22 mouse cellular contexts compared by ENCODE assay signal in the genomic region with DNA sequence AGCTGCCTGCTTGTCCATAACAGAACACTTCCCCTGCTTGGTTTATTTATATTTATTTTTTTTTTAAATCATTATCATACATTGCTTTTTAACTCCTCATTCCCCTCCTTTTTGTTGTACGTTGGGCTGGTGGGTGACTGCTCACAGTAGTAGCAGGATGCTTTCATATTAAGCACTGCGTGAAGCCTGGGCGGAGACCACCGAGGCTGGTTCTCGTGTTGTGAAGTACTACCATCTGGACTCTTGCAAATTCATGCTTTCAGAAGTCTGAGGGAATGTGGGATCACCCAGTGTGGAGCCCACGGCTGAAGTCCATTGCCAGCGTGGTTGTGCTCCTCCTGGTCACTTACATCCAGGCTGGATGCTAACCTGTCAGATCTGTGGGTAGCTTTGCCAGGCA. TPM values are rescaled to one million over a fixed set of nuclear protein-coding genes. Genes with fewer than 3 reads are reported as not detected.
DNase-seq lines count a peak whose midpoint lies in the region; ATAC-seq and TF ChIP-seq lines count a peak whose summit lies in the region.
"Had no signal": no experiment of that assay in that cellular context is flagged by ENCODE, and none has a peak within 500 bp of the region (broad histone marks: within the 10 kb centered on the region; RNA-seq: fewer than 3 reads in every experiment).

No protein-coding gene starts in this region.

- no peak overlapping the region for H3K4me2 ChIP-seq in neural tube, embryonic 13.5 days
- no peak overlapping the region for H3K4me2 ChIP-seq in forebrain, postnatal 0 days (ENCODE audit: low read depth)
- H3K4me2 ChIP-seq: heart, embryonic 11.5 days; intestine, embryonic 15.5 days; liver, embryonic 13.5 days had no signal

- no peak overlapping the region for H3K4me3 ChIP-seq in layer of hippocampus, adult 2 months
- no peak overlapping the region for H3K4me3 ChIP-seq in neural tube, embryonic 13.5 days
- H3K4me3 ChIP-seq in forebrain, postnatal 0 days (ENCODE audit: low read depth, low read length): no peak overlapping the region
- H3K4me3 ChIP-seq: erythroblast, embryonic 14.5 days; intestine, embryonic 15.5 days; liver, embryonic 13.5 days; megakaryocyte, embryonic 14.5 days had no signal

- H3K4me1 ChIP-seq in neural tube, embryonic 13.5 days (replicated peaks): peaks cover 39% of the 10 kb centered on the region
- H3K4me1 ChIP-seq in forebrain, postnatal 0 days (ENCODE audit: insufficient read depth): 0 out of 2 replicates have a peak, but pooled peaks cover 7% of the 10 kb centered on the region
- H3K4me1 ChIP-seq: megakaryocyte, embryonic 14.5 days had no signal

- H3K9me3 ChIP-seq in neural tube, embryonic 13.5 days: no peaks in the 10 kb centered on the region
- no peaks in the 10 kb centered on the region for H3K9me3 ChIP-seq in forebrain, postnatal 0 days (ENCODE audit: low read length)
- H3K9me3 ChIP-seq: intestine, embryonic 15.5 days; liver, embryonic 13.5 days; megakaryocyte, embryonic 14.5 days had no signal

- no peak for TF ChIP-seq CTCF in layer of hippocampus, adult 2 months (conservative IDR thresholded peaks at IDR 0.05)
- TF ChIP-seq CTCF in forebrain, postnatal 0 days (IDR thresholded peaks at IDR 0.05; ENCODE audit: low read depth): no peak

- WGBS in neural tube, embryonic 13.5 days: 53% methylated on average over 7 of the region's 7 CpGs
- 41% methylated on average over 7 of the region's 7 CpGs for WGBS in forebrain, postnatal 0 days

- ATAC-seq in neural tube, embryonic 13.5 days (ENCODE audit: low read depth): no peak
- ATAC-seq in forebrain, postnatal 0 days: peak; percentile 66
- ATAC-seq: intestine, embryonic 15.5 days; lung, postnatal 0 days had no signal

- H3K27me3 ChIP-seq in neural tube, embryonic 13.5 days: no peaks in the 10 kb centered on the region
- no peaks in the 10 kb centered on the region for H3K27me3 ChIP-seq in forebrain, postnatal 0 days (ENCODE audit: insufficient read depth, low read length)
- H3K27me3 ChIP-seq: intestine, embryonic 15.5 days; liver, embryonic 13.5 days had no signal

- no peak for DNase-seq in layer of hippocampus, adult 2 months (ENCODE audit: low spot score in 2 of 2)
- DNase-seq in layer of hippocampus, adult 18-20 months (ENCODE audit: low spot score in 2 of 2): no peak
- no peak for DNase-seq in neural tube, embryonic 10.5 days (ENCODE audit: extremely low spot score, low spot score)
- DNase-seq in forebrain, postnatal 0 days: no peak
- no peak for DNase-seq in ovary, postnatal 14 days (ENCODE audit: low spot score)
- no peak for DNase-seq in right cerebral cortex, postnatal 14 days
- DNase-seq: adrenal gland, postnatal 36 days; embryo, embryonic 11 days; liver, embryonic 13.5 days; right cerebral cortex, postnatal 4 days; thymus, postnatal 14 days had no signal

- peaks cover 67% of the 10 kb centered on the region for H3K36me3 ChIP-seq in neural tube, embryonic 13.5 days
- peaks cover 61% of the 10 kb centered on the region for H3K36me3 ChIP-seq in forebrain, postnatal 0 days (ENCODE audit: insufficient read depth)
- H3K36me3 ChIP-seq: G1E had no signal

- H3K27ac ChIP-seq in layer of hippocampus, adult 2 months: peak overlapping the region; percentile 74
- peak overlapping the region; percentile 78 for H3K27ac ChIP-seq in neural tube, embryonic 13.5 days (replicated peaks)
- H3K27ac ChIP-seq in forebrain, postnatal 0 days (ENCODE audit: low read depth, low read length): no peak overlapping the region
- H3K27ac ChIP-seq: intestine, embryonic 15.5 days; liver, embryonic 13.5 days had no signal

- H3K9ac ChIP-seq in neural tube, embryonic 13.5 days: peak overlapping the region; percentile 26; the same call in 1 of the 2 replicates
- H3K9ac ChIP-seq in forebrain, postnatal 0 days: no peak overlapping the region
- H3K9ac ChIP-seq: intestine, embryonic 15.5 days; liver, embryonic 13.5 days had no signal

RNA-seq across cellular contexts. Expression of a gene that starts 42.1 kb away (rescaled TPM):
- under 1 TPM; 0.49 to 0.96 TPM for total RNA-seq in layer of hippocampus, adult 2 months (2021)
- under 1 TPM; 0.74 to 0.94 TPM for total RNA-seq in layer of hippocampus, adult 18-20 months (2021)
- polyA plus RNA-seq in neural tube, embryonic 13.5 days (2015; fragmentation: Nextera tagmentation; extraction: Ambion mirVana): 0.11 and 0.25 TPM in 2 replicates
- total RNA-seq in forebrain, postnatal 0 days (2014; rRNA removed): 0.10 and 0.31 TPM in 2 replicates
- 0.26 and 0.41 TPM in 2 replicates for polyA plus RNA-seq in forebrain, postnatal 0 days (2015; fragmentation: Nextera tagmentation; extraction: Ambion mirVana)
- total RNA-seq: adrenal gland, postnatal 36 days; gastrocnemius, adult 18-20 months; heart, postnatal 25 days had no signal
- polyA plus RNA-seq: erythroblast, embryonic 14.5 days; G1E; heart, embryonic 11.5 days; kidney, embryonic 16.5 days; limb, embryonic 11.5 days; liver, embryonic 13.5 days; lung, postnatal 0 days had no signal
